Mouse (Mus musculus) bone marrow, adult 2 months (tissue): ENCODE data around the gene C5ar1.

ENCODE experiments used
- CTCF ChIP-seq: fragments of 200-500 bp; IDR thresholded peaks from 2 replicates; pipeline ENCODE4 v1.5.1; 2011; ENCODE audit warnings: low read length, control low read depth; ENCODE audit not compliant: control insufficient read depth, insufficient read depth
- POLR2A ChIP-seq: fragments of 200-500 bp; IDR thresholded peaks from 2 replicates; pipeline ENCODE4 v1.6.1; 2011; ENCODE audit warnings: low read depth, mild to moderate bottlenecking, control low read depth, low read length, borderline replicate concordance; ENCODE audit not compliant: control insufficient read depth

GRCm38 (mm10) chr7:16298927-16299326 lies 39.6 kb upstream of the C5ar1 start:
- TF ChIP-seq CTCF = no peak
- TF ChIP-seq POLR2A = no peak
